Mouse (Mus musculus) forebrain, embryonic 14.5 days (tissue): ENCODE data around the gene Samhd1. TPM values are rescaled to one million over a fixed set of nuclear protein-coding genes. Genes with fewer than 3 reads are reported as not detected.

ENCODE experiments used
- ATAC-seq: fragments of 200-750 bp; cut with Nextera tagmentation; 2 replicates; pipeline ENCODE4 v1.8.0; 2017; ENCODE audit warnings: mild to moderate bottlenecking, moderate library complexity
- DNase-seq: peaks from one replicate; pipeline ENCODE4 v3.0.0-alpha.2; 2015; ENCODE audit warnings: low spot score
- H3K27ac ChIP-seq: fragments of 300-500 bp; sonication (generic); 2 replicates; pipeline ENCODE4 v1.5.1; 2014; ENCODE audit warnings: low read depth, mild to moderate bottlenecking, control low read depth, low read length, moderate library complexity
- H3K27me3 ChIP-seq: fragments of 300-500 bp; sonication (generic); replicated peaks from 2 replicates; pipeline ENCODE4 v1.6.1; 2014; ENCODE audit warnings: low read length, control low read depth, mixed read lengths; ENCODE audit not compliant: control insufficient read depth, insufficient read depth
- H3K36me3 ChIP-seq: fragments of 300-500 bp; sonication (generic); 2 replicates; pipeline ENCODE4 v1.6.1; 2014; ENCODE audit warnings: low read length, control low read depth; ENCODE audit not compliant: control insufficient read depth, insufficient read depth
- H3K4me1 ChIP-seq: fragments of 300-500 bp; sonication (generic); 2 replicates; pipeline ENCODE4 v1.6.1; 2014; ENCODE audit warnings: antibody characterized with exemption, low read length, control low read depth; ENCODE audit not compliant: control insufficient read depth, insufficient read depth
- H3K4me2 ChIP-seq: fragments of 300-500 bp; sonication (generic); 2 replicates; pipeline ENCODE4 v1.6.1; 2014; ENCODE audit warnings: mild to moderate bottlenecking, control low read depth, low read length
- H3K4me3 ChIP-seq: fragments of 300-500 bp; sonication (generic); 2 replicates; pipeline ENCODE4 v1.5.1; 2014; ENCODE audit warnings: low read depth, low read length, control low read depth
- H3K9ac ChIP-seq: fragments of 300-500 bp; sonication (generic); 2 replicates; pipeline ENCODE4 v1.6.1; 2014; ENCODE audit warnings: mild to moderate bottlenecking, low read length, control low read depth, moderate library complexity
- H3K9me3 ChIP-seq: fragments of 300-500 bp; sonication (generic); replicated peaks from 2 replicates; pipeline ENCODE4 v1.6.1; 2016; ENCODE audit warnings: low read length, control low read depth, mixed read lengths; ENCODE audit not compliant: control insufficient read depth
- WGBS: fragments of 180-500 bp; shearing (Covaris S2); extraction: QIAGEN DNeasy Blood & Tissue Kit; methylation state at CpG from one replicate; pipeline ENCODE4 v1.1.7; 2014; 5-methylcytosine and 5-hydroxymethylcytosine counted together
- polyA plus RNA-seq: library from polyadenylated mRNA; unstranded; fragments of >200 nt; fragmentation: Nextera tagmentation; extraction: Ambion mirVana; gene quantifications from 2 replicates; pipeline ENCODE4 v1.2.1, GENCODE M21; 2014

The Samhd1 gene
- 13.6 and 15.6 TPM in 2 replicates for polyA plus RNA-seq

DNA sequence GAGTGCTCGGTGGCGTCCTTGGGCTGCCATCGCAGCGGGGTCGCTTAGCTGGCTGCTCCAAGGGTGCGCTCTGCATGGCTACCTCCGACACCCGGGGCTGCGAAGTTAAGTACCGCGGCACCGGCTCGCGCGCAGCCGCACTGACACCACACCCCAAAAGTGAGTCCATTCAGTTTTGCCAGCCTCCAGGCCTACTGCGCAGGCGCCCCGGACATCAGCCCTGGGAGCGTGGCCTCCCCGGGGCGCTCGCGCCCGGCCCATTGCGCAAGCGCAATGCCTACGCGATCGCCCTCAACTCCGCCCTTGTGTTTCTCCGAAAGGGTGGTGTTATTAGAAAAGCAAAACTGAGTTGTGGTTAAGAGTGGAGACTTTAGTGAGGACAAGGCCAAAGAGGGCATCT is at the start of gene Samhd1:
TSS of gene Samhd1 (minus strand) at position 252 of the 400 bp plus-strand sequence.
- peak within 1 kb of the TSS; percentile 94 for H3K4me2 ChIP-seq
- peak; percentile 94 for ATAC-seq
- no peaks in the 10 kb centered on the region for H3K27me3 ChIP-seq
- H3K27ac ChIP-seq: no peak within 1 kb of the TSS
- WGBS: under 1% methylated on average over 32 of the region's 32 CpGs
- H3K4me3 ChIP-seq: peak within 1 kb of the TSS; percentile 66
- no peaks in the 10 kb centered on the region; the same call in 1 of the 2 replicates for H3K9me3 ChIP-seq
- H3K36me3 ChIP-seq: no peaks in the 10 kb centered on the region
- peak within 1 kb of the TSS; percentile 76 for H3K9ac ChIP-seq
- H3K4me1 ChIP-seq: no peaks in the 10 kb centered on the region
- peak; percentile 92 for DNase-seq

GRCm38 (mm10) chr2:157178167-157178566 is 43.1 kb upstream of the Samhd1 start:
- Histone ChIP-seq H3K9me3 (no peaks in the 10 kb centered on the region), H3K27me3 (no peaks in the 10 kb centered on the region), H3K27ac (no peak overlapping the region), H3K4me3 (no peak overlapping the region), H3K9ac (no peak overlapping the region), H3K4me1 (no peaks in the 10 kb centered on the region), H3K36me3 (peaks cover 52% of the 10 kb centered on the region), H3K4me2 (no peak overlapping the region)
- DNase-seq (no peak), ATAC-seq (no peak)
- 83% methylated on average over 6 of the region's 6 CpGs for WGBS

GRCm38 (mm10) chr2:157176248-157176647 is 41.2 kb upstream of the Samhd1 start:
- no peak for ATAC-seq
- H3K36me3 ChIP-seq: peaks cover 57% of the 10 kb centered on the region
- 95% methylated on average over 3 of the region's 3 CpGs for WGBS

GRCm38 (mm10) chr2:157174416-157174815 is 39.4 kb upstream of the Samhd1 start:
- ATAC-seq: no peak
- WGBS: 84% methylated on average over 5 of the region's 5 CpGs
- no peaks in the 10 kb centered on the region for H3K9me3 ChIP-seq

More at GRCm38 (mm10) chr2:157176248-157176647, 41.2 kb upstream of the Samhd1 start:
- no peak overlapping the region for H3K9ac ChIP-seq
- no peaks in the 10 kb centered on the region for H3K4me1 ChIP-seq
- no peak for DNase-seq
- no peak overlapping the region for H3K27ac ChIP-seq
- H3K27me3 ChIP-seq: no peaks in the 10 kb centered on the region
- H3K9me3 ChIP-seq: no peaks in the 10 kb centered on the region
- H3K4me2 ChIP-seq: no peak overlapping the region
- H3K4me3 ChIP-seq: no peak overlapping the region

GRCm38 (mm10) chr2:157173555-157173954 is 38.5 kb upstream of the Samhd1 start:
- WGBS: 97% methylated on average over 6 of the region's 6 CpGs
- Histone ChIP-seq H3K27me3 (no peaks in the 10 kb centered on the region), H3K4me3 (no peak overlapping the region), H3K36me3 (peaks cover 67% of the 10 kb centered on the region), H3K9ac (no peak overlapping the region), H3K9me3 (no peaks in the 10 kb centered on the region), H3K4me1 (no peaks in the 10 kb centered on the region), H3K4me2 (no peak overlapping the region), H3K27ac (no peak overlapping the region)
- ATAC-seq (no peak), DNase-seq (no peak)

More at GRCm38 (mm10) chr2:157174416-157174815, 39.4 kb upstream of the Samhd1 start:
- Histone ChIP-seq H3K4me1 (no peaks in the 10 kb centered on the region), H3K27me3 (no peaks in the 10 kb centered on the region), H3K4me3 (no peak overlapping the region), H3K27ac (no peak overlapping the region), H3K36me3 (peaks cover 59% of the 10 kb centered on the region), H3K9ac (no peak overlapping the region), H3K4me2 (no peak overlapping the region)
- DNase-seq: no peak

GRCm38 (mm10) chr2:157172984-157173383 is 37.9 kb upstream of the Samhd1 start:
- Histone ChIP-seq H3K36me3 (peaks cover 66% of the 10 kb centered on the region), H3K9me3 (no peaks in the 10 kb centered on the region), H3K9ac (no peak overlapping the region), H3K4me1 (no peaks in the 10 kb centered on the region), H3K27me3 (no peaks in the 10 kb centered on the region), H3K4me2 (no peak overlapping the region), H3K27ac (no peak overlapping the region), H3K4me3 (no peak overlapping the region)
- DNase-seq (no peak), ATAC-seq (no peak)
- 98% methylated on average over 6 of the region's 6 CpGs for WGBS

- no peak overlapping the region for H3K27ac ChIP-seq
- no peak overlapping the region for H3K4me3 ChIP-seq
- H3K36me3 ChIP-seq: peaks cover 68% of the 10 kb centered on the region
- no peak for DNase-seq
- H3K9me3 ChIP-seq: no peaks in the 10 kb centered on the region
- no peaks in the 10 kb centered on the region for H3K4me1 ChIP-seq
- H3K27me3 ChIP-seq: no peaks in the 10 kb centered on the region
- no peak overlapping the region for H3K9ac ChIP-seq
- no peak overlapping the region for H3K4me2 ChIP-seq
- no peak for ATAC-seq
- 61% methylated on average over 6 of the region's 6 CpGs for WGBS
Measured at GRCm38 (mm10) chr2:157170626-157171025, 35.6 kb upstream of the Samhd1 start.

GRCm38 (mm10) chr2:157170166-157170565 is 35.1 kb upstream of the Samhd1 start:
- 22% methylated on average over 5 of the region's 5 CpGs for WGBS
- H3K27ac ChIP-seq: no peak overlapping the region
- no peaks in the 10 kb centered on the region for H3K27me3 ChIP-seq
- H3K9ac ChIP-seq: no peak overlapping the region
- peaks cover 63% of the 10 kb centered on the region for H3K36me3 ChIP-seq
- DNase-seq (peak; percentile 62), ATAC-seq (peak; percentile 77)
- no peaks in the 10 kb centered on the region for H3K9me3 ChIP-seq
- no peak overlapping the region for H3K4me2 ChIP-seq
- no peak overlapping the region for H3K4me3 ChIP-seq
- H3K4me1 ChIP-seq: no peaks in the 10 kb centered on the region

DNA sequence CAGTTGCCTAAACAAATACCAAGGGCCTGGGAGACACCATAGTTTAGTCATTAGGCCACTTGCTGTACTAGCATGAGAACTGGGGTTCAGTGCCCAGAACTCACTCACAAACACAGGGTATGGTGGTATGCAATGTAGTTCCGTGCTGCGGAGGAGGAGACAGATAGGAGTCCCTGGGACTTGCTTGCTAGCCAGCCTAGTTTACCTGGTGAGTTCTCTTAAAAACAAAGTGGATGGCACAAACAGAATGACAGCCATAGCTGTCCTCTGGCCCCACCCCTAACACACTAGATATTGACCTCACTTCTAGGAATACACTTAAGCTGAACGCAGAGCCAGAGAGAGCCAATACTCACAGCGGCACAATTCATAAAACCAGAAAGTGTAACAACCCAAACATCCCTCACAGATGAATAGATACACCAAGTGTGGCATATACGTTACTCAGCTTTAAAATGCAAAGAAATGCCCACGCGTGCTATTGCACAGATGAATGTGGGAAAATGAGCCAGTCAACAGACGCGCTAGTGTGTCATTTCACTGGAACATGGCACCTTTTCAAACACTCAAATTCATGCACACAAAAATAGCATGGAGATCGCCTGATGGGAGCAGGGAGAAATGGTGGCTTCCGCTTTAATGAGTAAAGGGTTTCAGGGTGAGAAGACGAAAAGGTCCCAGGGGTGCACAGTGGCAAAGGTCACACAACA is 31.5 kb upstream of the Samhd1 start:
- 96% methylated on average over 12 of the region's 12 CpGs for WGBS
- Histone ChIP-seq H3K4me2 (no peak overlapping the region), H3K9me3 (no peaks in the 10 kb centered on the region), H3K27ac (no peak overlapping the region), H3K36me3 (peaks cover 60% of the 10 kb centered on the region), H3K4me1 (no peaks in the 10 kb centered on the region), H3K9ac (no peak overlapping the region), H3K27me3 (no peaks in the 10 kb centered on the region), H3K4me3 (no peak overlapping the region)
- DNase-seq (no peak), ATAC-seq (no peak)
